Mouse (Mus musculus) stomach, embryonic 14.5 days (tissue): Measurements from ENCODE around the gene Slc7a1. TPM values are rescaled to one million over a fixed set of nuclear protein-coding genes. Genes with fewer than 3 reads are reported as not detected.

Experiments
- ATAC-seq: fragments of 200-750 bp; cut with Nextera tagmentation; 2 replicates; pipeline ENCODE4 v1.8.0; 2017; ENCODE audit warnings: low read depth, moderate TSS enrichment; ENCODE audit not compliant: insufficient number of reproducible peaks, insufficient read depth, low FRiP score
- H3K27ac ChIP-seq: fragments of 300-500 bp; sonication (generic); 2 replicates; pipeline ENCODE4 v1.5.1; 2014; ENCODE audit warnings: mild to moderate bottlenecking, low read length, moderate library complexity, mixed read lengths
- H3K27me3 ChIP-seq: fragments of 300-500 bp; sonication (generic); 2 replicates; pipeline ENCODE4 v1.6.1; 2014; ENCODE audit warnings: low read length, control low read depth, mixed read lengths; ENCODE audit not compliant: control insufficient read depth, insufficient read depth
- H3K36me3 ChIP-seq: fragments of 300-500 bp; sonication (generic); 2 replicates; pipeline ENCODE4 v1.6.1; 2014; ENCODE audit warnings: mild to moderate bottlenecking, control low read depth, low read length, moderate library complexity, mixed read lengths; ENCODE audit not compliant: control insufficient read depth, insufficient read depth
- H3K4me1 ChIP-seq: fragments of 300-500 bp; sonication (generic); 2 replicates; pipeline ENCODE4 v1.6.1; 2014; ENCODE audit warnings: low read length, control low read depth, mixed read lengths; ENCODE audit not compliant: control insufficient read depth, insufficient read depth
- H3K4me2 ChIP-seq: fragments of 300-500 bp; sonication (generic); replicated peaks from 2 replicates; pipeline ENCODE4 v1.6.1; 2014; ENCODE audit warnings: low read depth, low read length, control low read depth
- H3K4me3 ChIP-seq: fragments of 300-500 bp; sonication (generic); 2 replicates; pipeline ENCODE4 v1.5.1; 2014; ENCODE audit warnings: low read depth, low read length, control low read depth
- H3K9ac ChIP-seq: fragments of 300-500 bp; sonication (generic); replicated peaks from 2 replicates; pipeline ENCODE4 v1.6.1; 2014; ENCODE audit warnings: low read depth, mild to moderate bottlenecking, control low read depth, low read length, moderate library complexity, mixed read lengths
- H3K9me3 ChIP-seq: fragments of 300-500 bp; sonication (generic); 2 replicates; pipeline ENCODE4 v1.6.1; 2016; ENCODE audit warnings: low read depth, low read length, control low read depth; ENCODE audit not compliant: control insufficient read depth
- WGBS: fragments of 180-500 bp; shearing (Covaris S2); extraction: QIAGEN DNeasy Blood & Tissue Kit; methylation state at CpG from one replicate; pipeline ENCODE4 v1.1.7; 2014; 5-methylcytosine and 5-hydroxymethylcytosine counted together
- polyA plus RNA-seq: library from polyadenylated mRNA; unstranded; fragments of >200 nt; fragmentation: Nextera tagmentation; extraction: Ambion mirVana; gene quantifications from 2 replicates; pipeline ENCODE4 v1.2.1, GENCODE M21; 2014

Slc7a1 gene
- 31.8 and 38.5 TPM in 2 replicates for polyA plus RNA-seq

DNA sequence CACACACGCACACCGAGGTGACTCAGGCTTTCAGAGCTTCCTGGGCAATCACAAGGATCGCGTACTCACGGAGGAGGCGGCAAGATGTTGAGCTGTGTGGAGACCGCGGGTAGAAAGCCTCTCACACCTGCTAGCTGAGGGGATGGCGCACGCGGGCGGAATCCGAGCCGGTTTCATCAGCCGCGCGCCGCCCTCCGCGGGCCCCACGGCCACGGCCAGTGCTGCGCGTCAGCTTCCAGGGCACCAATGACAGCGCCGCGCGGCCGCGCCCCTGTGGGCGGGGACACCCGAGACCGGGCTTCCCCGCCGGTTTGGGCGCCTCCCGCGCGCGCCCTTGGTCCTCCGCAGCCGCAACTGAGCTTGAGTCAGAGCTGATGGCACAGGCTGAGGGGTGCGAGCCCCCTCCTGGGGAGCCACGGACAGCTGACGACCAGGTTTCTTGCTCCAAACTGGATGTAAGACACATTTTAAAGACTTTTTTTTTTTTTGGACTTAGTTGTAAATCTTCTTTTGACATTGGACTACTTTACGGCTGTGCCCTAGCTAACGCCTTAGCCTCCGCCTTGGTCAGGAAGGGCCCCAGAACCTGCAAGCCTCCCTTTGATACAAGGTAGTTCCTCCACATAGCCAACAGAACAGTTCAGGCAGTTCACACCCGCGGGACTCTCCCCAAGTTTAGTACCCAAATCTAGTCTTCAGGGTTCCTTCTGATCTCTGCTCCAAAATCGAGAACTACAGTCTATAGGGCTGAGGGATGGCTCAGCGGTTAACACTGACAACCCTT is at the start of gene Slc7a1:
TSS of gene Slc7a1 (minus strand) at position 245 of the 784 bp plus-strand sequence.
- H3K4me1 ChIP-seq: 0 out of 2 replicates have a peak, but pooled peaks cover 4% of the 10 kb centered on the region
- ATAC-seq: peak; percentile 94
- H3K9ac ChIP-seq: peak within 1 kb of the TSS; percentile 74
- H3K27me3 ChIP-seq: no peaks in the 10 kb centered on the region
- no peaks in the 10 kb centered on the region for H3K36me3 ChIP-seq
- H3K4me3 ChIP-seq: peak within 1 kb of the TSS; percentile 81
- peak within 1 kb of the TSS; percentile 95 for H3K4me2 ChIP-seq
- no peaks in the 10 kb centered on the region for H3K9me3 ChIP-seq
- peak within 1 kb of the TSS; percentile 55; the same call in 1 of the 2 replicates for H3K27ac ChIP-seq
- 2% methylated on average over 51 of the region's 52 CpGs for whole genome bisulfite sequencing

GRCm38 (mm10) chr5:148444974-148445373 is 45.3 kb upstream of the Slc7a1 start:
- no peak overlapping the region for H3K4me3 ChIP-seq
- no peak overlapping the region for H3K9ac ChIP-seq
- 83% methylated on average over 2 of the region's 2 CpGs for WGBS
- no peaks in the 10 kb centered on the region for H3K4me1 ChIP-seq
- H3K9me3 ChIP-seq: no peaks in the 10 kb centered on the region
- H3K4me2 ChIP-seq: no peak overlapping the region
- no peaks in the 10 kb centered on the region for H3K27me3 ChIP-seq
- H3K36me3 ChIP-seq: no peaks in the 10 kb centered on the region
- ATAC-seq: no peak
- H3K27ac ChIP-seq: no peak overlapping the region

DNA sequence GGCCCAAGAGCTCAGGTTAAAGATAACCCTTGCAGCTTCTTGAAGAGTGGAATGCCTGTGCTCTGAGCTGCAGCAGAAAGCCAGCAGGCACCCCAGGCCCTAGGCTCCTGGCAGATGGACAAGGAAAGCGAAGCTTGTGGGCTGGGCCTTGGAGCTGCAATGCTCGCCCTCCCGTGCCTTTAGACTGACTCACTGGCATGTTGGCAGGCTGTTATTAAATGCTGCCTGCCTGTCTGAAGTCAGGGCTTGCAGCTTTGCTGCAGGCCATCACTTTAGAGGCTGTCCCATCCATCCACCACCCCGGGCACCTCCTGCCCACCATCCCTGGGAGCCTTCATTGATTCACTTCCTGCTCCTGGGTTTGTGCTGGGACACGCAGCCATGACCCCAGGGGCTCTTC is 44.0 kb upstream of the Slc7a1 start:
- ATAC-seq: no peak
- 68% methylated on average over 5 of the region's 5 CpGs for WGBS
- Histone ChIP-seq H3K9me3 (no peaks in the 10 kb centered on the region), H3K36me3 (no peaks in the 10 kb centered on the region), H3K4me3 (no peak overlapping the region), H3K4me2 (no peak overlapping the region), H3K27ac (no peak overlapping the region), H3K9ac (no peak overlapping the region), H3K27me3 (no peaks in the 10 kb centered on the region), H3K4me1 (no peaks in the 10 kb centered on the region)

- no peaks in the 10 kb centered on the region for H3K4me1 ChIP-seq
- no peaks in the 10 kb centered on the region for H3K36me3 ChIP-seq
- ATAC-seq: no peak
- H3K27me3 ChIP-seq: no peaks in the 10 kb centered on the region
- no peak overlapping the region for H3K4me2 ChIP-seq
- no peak overlapping the region for H3K27ac ChIP-seq
- 85% methylated on average over 3 of the region's 3 CpGs for WGBS
- no peak overlapping the region for H3K9ac ChIP-seq
- no peak overlapping the region for H3K4me3 ChIP-seq
- H3K9me3 ChIP-seq: no peaks in the 10 kb centered on the region
Observed at GRCm38 (mm10) chr5:148435660-148436059, 36.0 kb upstream of the Slc7a1 start.

GRCm38 (mm10) chr5:148432121-148432520 is 32.4 kb upstream of the Slc7a1 start:
- no peak for ATAC-seq

DNA sequence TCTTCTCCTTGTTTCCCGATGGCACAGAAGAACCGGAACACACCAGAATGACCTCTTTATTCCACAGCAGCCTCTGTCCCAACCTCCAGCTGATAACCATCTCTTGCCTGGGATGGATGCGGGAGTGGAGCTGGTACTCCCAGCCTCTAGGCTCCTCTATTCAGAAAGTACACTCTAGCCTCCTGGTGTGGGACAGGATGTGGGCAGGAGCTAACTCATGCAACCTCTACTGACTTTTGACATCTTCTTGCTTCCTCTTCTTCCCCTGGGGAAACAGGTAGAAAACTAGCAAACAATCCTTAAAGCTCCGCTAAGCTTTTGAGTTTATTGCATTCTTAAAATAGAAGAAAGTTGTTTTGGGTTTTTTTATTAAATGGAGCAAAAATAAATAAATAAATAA is 29.1 kb upstream of the Slc7a1 start:
- WGBS: 83% methylated on average over 4 of the region's 4 CpGs
- Histone ChIP-seq H3K4me3 (no peak overlapping the region), H3K9ac (no peak overlapping the region), H3K36me3 (no peaks in the 10 kb centered on the region), H3K4me1 (no peaks in the 10 kb centered on the region), H3K4me2 (no peak overlapping the region), H3K27me3 (no peaks in the 10 kb centered on the region), H3K27ac (no peak overlapping the region), H3K9me3 (no peaks in the 10 kb centered on the region)
- no peak for ATAC-seq

More at GRCm38 (mm10) chr5:148432121-148432520, 32.4 kb upstream of the Slc7a1 start:
- no peaks in the 10 kb centered on the region for H3K4me1 ChIP-seq
- WGBS: 70% methylated on average over 5 of the region's 5 CpGs
- no peak overlapping the region for H3K4me2 ChIP-seq
- H3K4me3 ChIP-seq: no peak overlapping the region
- H3K9ac ChIP-seq: no peak overlapping the region
- H3K27me3 ChIP-seq: no peaks in the 10 kb centered on the region
- H3K9me3 ChIP-seq: no peaks in the 10 kb centered on the region
- no peaks in the 10 kb centered on the region for H3K36me3 ChIP-seq
- H3K27ac ChIP-seq: no peak overlapping the region

DNA sequence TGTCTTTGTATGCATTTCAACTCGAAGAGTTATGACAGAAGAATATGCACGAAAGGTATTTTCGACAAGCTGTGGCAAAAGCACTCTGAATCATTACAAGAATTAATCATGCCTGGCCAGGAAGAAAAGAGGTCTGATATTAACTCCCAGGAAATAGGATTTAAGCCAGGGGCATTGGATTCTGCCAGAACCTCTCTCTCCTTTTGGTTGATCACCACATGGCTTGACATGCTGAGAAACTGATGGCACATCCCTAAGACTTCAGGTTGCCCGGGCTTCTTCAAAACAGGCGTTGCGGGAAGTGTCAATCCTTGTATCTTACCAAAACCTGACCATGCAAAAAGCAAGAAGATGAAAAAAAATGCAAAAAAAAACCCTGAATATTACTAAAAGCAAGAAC is 25.4 kb upstream of the Slc7a1 start:
- H3K9ac ChIP-seq: no peak overlapping the region
- no peaks in the 10 kb centered on the region for H3K4me1 ChIP-seq
- H3K4me2 ChIP-seq: no peak overlapping the region
- no peaks in the 10 kb centered on the region for H3K9me3 ChIP-seq
- no peak overlapping the region for H3K4me3 ChIP-seq
- no peaks in the 10 kb centered on the region for H3K36me3 ChIP-seq
- no peak for ATAC-seq
- no peaks in the 10 kb centered on the region for H3K27me3 ChIP-seq
- no peak overlapping the region for H3K27ac ChIP-seq
- WGBS: 59% methylated on average over 6 of the region's 6 CpGs

GRCm38 (mm10) chr5:148421326-148421725 is 21.6 kb upstream of the Slc7a1 start:
- Histone ChIP-seq H3K9me3 (no peaks in the 10 kb centered on the region), H3K27me3 (no peaks in the 10 kb centered on the region), H3K4me3 (no peak overlapping the region), H3K4me1 (no peaks in the 10 kb centered on the region), H3K4me2 (no peak overlapping the region), H3K9ac (no peak overlapping the region), H3K27ac (no peak overlapping the region), H3K36me3 (no peaks in the 10 kb centered on the region)
- no peak for ATAC-seq
- 62% methylated on average over 2 of the region's 2 CpGs for WGBS
